Mouse (Mus musculus) kidney, adult 9 months (tissue): Measurements from ENCODE around the gene Slc4a1.

Experiments used
- DNase-seq: peaks from one replicate; pipeline ENCODE4 v3.0.0; 2022

The Slc4a1 gene

GRCm38 (mm10) chr11:102374108-102374725 lies 8.2 kb upstream of the Slc4a1 start:
- no peak for DNase-seq

DNA sequence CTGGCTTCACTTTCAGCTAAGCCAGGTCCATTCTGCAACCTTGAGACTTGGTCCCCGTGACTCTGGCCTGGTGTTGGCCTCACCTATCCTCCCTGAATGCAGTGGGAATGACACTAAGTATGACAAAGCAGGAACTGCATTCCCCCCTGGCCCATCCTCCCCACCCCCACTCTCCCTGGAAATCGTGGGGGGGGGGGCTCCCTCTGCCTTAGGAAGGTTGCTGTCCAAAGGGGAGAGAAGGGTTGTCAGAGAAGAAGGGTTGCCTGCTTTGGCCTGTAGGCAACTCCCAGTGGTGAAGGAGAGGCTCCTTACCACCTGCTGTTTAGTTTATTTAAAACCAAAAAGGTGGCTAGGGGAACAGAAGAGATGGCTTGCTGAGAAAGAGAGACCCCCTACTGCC lies 7.6 kb upstream of the Slc4a1 start:
- no peak for DNase-seq

- DNase-seq = no peak
These were observed 6.9 kb upstream of the Slc4a1 start for GRCm38 (mm10) chr11:102372936-102373335.

- DNase-seq = peak; percentile 40
These were observed 6.1 kb upstream of the Slc4a1 start for GRCm38 (mm10) chr11:102371926-102372685.

- no peak for DNase-seq
These were observed 4.3 kb upstream of the Slc4a1 start for GRCm38 (mm10) chr11:102370285-102370684.

- peak; percentile 87 for DNase-seq
These were observed 3.3 kb upstream of the Slc4a1 start for GRCm38 (mm10) chr11:102369263-102369662.

GRCm38 (mm10) chr11:102368347-102368746 lies 2.3 kb upstream of the Slc4a1 start:
- no peak for DNase-seq

- no peak for DNase-seq
These were observed 1.7 kb upstream of the Slc4a1 start for GRCm38 (mm10) chr11:102367504-102368280.

DNA sequence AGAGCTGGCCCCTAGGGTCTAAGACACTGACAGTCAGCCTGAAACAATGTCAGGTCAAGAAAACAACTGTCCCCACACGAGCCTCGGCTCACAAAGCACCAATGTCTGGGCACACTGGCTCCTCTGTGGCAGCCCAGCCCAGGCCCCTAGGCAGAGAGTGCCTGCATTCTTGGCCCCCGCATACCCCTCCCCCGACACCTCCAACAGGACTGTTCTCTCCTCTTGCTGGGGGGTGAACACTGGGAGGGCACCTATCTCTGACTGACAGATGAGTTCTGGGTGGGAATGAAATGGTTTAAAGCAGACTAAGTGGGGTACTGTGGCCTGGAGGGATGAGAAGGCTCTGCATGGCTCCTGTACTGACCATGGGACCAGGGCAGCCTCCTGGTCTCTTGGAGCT lies 304 bp downstream of the Slc4a1 start:
- DNase-seq = no peak

DNA sequence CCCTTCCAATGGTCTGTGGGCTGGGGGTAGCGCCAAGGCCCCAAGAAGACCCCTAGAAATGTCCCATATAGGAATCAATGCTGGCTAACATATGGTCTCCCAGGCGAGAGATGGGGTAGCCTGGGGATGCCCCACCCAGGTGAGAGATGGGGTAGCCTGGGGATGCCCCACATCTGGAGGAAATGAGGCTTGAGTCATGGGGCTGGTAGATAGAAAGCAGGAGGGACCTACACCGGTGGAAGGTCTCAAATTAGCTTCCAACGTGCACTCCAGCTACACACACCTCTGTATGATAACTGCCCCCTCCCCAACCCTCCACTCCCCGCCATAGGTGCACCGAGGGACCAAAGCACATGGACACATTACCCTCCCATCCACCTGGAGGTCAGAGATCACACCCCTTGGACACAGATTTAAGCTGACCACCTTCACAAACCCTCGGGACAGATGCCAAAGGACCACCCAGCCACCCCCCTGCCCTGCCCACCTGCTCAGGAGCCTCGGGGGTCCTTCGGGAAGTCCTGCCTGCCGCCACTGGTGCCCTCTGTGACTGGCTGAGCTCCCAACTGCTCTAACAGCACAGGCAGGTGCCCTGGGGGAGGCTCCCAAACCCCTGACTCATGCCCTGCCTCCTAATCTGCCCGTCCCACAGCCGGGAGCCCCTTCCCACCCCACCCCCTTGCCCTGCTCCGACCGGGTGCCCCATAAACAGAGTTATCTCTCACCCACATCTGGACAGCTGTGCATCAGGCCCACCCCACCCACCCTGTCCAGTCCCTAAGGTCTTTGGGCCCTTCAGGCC lies 1.2 kb downstream of the Slc4a1 start:
- DNase-seq = no peak

GRCm38 (mm10) chr11:102363623-102364022 lies 2.4 kb downstream of the Slc4a1 start:
- DNase-seq = no peak

- DNase-seq = no peak
These were observed 4.1 kb downstream of the Slc4a1 start for GRCm38 (mm10) chr11:102361776-102362495.

GRCm38 (mm10) chr11:102358365-102358764 lies 7.6 kb downstream of the Slc4a1 start:
- no peak for DNase-seq

GRCm38 (mm10) chr11:102356636-102357350 lies 9.2 kb downstream of the Slc4a1 start:
- DNase-seq = no peak

GRCm38 (mm10) chr11:102356190-102356589 lies 9.8 kb downstream of the Slc4a1 start:
- DNase-seq = no peak

DNA sequence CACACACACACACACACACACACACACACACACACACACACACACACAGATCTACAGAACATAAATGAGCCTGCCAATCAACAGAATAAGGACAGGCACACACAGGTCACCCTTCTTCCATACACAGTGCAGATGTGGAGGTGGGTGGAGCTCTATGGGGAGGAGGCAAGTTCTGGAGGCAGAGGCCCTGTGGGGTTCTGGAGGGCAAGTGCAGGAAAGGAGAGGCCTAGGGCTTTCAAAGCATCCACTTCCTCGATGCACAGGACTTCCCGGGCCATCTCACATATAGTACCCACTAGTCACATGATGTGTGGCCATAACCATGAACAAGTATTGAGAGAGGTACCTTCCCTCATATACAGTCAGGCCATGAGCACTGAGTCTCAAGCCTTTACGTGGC lies 10.5 kb downstream of the Slc4a1 start:
- no peak for DNase-seq

DNA sequence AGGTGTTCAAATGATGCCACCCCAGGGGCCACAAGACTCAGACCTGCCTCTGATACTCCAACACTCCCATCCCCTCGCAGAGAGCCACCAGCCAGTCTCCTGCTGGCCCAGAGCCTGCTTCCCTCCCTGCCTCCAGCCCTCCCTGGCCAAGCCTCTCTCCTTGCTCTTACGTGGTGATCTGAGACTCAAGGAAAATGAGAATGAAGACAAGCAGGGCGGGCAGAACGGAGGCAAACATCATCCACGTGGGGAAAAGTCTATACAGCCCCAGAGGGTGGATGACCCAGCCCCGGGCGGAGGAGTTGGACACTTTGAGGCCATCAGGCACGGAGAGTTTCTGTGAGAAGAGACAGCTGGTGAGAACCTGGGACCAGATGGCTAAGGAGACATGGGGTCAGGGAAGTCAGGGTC lies 13.0 kb downstream of the Slc4a1 start:
- no peak for DNase-seq

DNA sequence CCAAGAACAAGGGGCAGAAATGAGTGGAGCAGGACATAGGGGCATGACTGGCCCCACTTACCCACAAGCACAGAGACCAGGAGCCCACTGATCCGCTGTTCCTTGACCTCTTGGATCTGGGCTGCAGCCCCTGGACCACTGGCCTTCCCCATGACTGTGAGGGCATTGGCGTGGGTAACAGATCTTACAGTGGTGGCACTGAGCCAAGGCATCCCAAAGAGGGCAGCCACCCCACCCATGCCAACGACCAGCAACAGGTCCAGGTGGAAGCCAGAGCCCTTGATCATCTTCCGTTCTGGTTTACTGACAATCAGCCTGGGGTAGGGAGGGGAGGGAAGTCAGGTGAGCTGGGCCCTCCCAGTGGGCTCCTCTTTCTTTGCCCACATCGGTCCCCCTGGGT lies 13.6 kb downstream of the Slc4a1 start:
- no peak for DNase-seq

- DNase-seq = no peak
These were observed 15.0 kb downstream of the Slc4a1 start for GRCm38 (mm10) chr11:102350981-102351523.

DNA sequence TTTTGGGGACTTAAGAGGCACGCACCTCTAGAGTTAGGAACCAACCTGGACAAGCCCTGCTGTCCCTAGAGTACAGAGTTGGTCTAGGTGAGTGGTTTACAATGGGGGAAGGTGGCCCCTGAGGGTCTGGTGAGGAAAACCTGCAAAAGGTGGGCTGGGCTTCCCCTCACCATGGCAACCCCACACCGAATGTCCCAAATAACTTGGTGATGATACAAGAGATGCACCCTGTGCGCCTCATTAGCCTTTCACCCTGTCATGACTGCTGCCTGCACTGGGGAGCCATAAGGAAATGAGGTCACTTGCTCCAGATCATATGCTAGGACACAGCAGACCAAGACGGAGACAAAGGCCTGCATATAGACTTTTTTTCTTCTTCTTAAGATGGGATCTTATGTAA lies 15.6 kb downstream of the Slc4a1 start:
- DNase-seq = no peak
